Mouse (Mus musculus) induced T-regulatory cell, adult 2 months (primary cell): ENCODE measurements at regions not wholly inside any gene's neighbourhood (a gene's known extent, or its start where the extent isn't known, plus 50 kb on each side); places are given as distances from the start of the nearest gene placed in this dataset.

Experiments used
- DNase-seq: peaks from one replicate; pipeline ENCODE4 v3.0.0-alpha.2; 2012; ENCODE audit warnings: low read depth

DNA sequence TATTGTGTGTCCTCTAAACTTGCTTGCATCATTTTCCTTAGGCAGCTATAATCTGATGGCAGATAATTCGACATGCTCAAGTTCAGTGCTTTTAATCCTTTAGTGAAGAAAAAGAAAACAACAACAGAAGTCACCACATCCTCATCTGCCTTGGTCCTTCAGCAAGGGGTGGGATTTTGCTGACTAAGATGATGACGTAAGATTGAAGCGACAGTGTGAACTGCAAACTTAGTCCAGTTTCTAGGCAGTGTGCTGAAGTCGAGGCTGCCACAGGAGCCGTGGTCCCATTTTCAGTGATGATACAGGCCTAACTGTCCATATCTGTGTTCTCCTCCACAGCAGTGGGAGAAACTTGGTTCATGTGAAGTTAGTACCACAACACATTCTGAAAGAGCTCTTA lies 314.4 kb downstream of the Gm11361 start:
- DNase-seq = no peak

DNA sequence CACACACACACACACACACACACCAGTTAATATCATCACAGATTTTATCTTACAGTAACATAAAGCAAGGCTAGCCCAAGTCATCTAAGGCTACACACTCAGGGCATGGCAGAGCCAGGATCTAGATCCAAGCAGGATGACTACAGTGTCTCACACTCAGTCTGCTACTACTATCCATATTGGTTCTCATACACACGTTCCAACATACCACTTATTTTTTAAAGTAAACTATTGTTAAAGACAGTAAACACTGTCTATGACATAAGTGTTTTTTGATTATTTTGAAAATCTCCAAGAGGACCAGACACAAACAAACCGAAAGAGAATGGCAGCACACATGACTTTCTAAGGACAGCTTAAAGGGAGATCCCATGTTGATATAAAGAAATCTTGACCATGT lies 306.3 kb downstream of the Gm11361 start:
- DNase-seq = no peak

DNA sequence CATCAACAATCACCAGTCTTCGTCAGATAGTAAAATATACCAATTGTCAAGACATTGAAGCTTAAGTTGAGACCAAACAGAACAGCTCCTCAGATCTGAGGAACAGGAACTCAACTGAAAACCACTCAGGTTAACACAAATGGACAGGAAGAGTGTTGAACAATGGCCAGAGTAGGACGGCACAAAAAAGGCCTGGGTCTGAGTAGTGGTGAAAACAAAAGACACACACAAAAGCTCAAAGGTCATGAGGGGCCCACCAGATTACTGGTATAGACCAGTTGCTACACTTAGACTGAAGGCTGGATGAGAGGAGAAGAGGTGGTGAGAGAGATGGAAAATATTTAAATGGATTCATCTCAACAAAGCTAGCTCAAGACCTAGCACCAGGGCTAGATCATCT lies 302.8 kb downstream of the Gm11361 start:
- DNase-seq = no peak

GRCm38 (mm10) chr13:28557032-28557570 lies 299.8 kb downstream of the Gm11361 start:
- peak; percentile 4 for DNase-seq

DNA sequence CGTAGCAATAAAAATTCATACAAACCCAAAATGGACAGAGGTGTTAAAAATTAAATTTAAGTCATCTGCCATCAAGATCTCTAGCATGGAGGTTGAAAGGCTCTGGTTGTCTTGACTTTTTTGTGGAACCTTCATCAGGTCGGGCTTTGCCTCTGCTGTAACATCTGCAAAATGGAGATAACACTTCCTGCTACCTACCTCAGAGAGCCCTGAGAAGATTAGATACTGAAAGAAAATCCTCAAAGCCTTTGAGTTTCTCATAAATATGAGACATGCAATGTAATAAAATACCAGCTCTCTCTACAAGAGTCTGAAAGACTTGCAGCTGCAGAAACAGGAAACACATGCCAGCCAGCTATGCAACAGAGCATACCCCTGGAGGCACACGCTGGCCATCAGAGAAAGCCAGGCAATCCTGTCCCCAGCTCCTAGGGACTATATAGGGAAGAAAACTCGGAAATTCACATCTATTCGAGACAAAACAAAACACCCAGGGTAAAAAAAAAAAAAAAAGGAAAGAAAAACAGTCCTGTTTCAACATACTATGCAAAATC lies 299.1 kb downstream of the Gm11361 start:
- DNase-seq = peak; percentile 4

DNA sequence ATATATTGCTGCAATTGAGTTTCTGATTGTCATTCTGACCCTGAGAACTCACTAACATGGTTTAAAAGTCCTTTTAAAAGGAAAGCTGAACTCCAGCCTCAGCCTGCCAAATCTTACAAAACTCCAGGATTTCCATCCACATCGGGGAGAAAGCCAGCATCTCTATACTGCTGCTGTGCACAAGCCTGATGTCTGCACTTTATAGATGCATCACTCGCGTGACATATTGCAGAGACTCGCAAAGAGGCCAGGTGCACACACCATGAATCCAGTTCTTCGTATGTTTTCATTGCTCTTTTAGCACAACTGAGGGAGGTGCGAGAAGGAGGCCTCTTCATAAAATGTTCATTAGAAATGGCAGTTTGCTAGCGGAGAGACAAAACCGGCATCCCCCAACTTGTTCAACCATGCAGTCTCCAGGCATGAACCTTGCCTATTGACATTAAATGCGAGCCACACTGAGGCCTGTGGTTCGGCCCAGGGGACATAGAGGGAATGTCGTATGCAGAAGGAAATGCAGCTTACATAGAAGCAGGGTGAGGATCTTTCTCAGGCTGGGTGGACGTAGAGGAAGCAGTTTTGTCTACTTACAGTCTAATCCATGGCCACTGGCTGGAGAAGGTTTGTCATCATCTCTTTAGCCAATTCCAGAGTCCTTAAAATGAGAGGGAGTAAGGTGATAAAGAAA lies 297.0 kb downstream of the Gm11361 start:
- DNase-seq = no peak

DNA sequence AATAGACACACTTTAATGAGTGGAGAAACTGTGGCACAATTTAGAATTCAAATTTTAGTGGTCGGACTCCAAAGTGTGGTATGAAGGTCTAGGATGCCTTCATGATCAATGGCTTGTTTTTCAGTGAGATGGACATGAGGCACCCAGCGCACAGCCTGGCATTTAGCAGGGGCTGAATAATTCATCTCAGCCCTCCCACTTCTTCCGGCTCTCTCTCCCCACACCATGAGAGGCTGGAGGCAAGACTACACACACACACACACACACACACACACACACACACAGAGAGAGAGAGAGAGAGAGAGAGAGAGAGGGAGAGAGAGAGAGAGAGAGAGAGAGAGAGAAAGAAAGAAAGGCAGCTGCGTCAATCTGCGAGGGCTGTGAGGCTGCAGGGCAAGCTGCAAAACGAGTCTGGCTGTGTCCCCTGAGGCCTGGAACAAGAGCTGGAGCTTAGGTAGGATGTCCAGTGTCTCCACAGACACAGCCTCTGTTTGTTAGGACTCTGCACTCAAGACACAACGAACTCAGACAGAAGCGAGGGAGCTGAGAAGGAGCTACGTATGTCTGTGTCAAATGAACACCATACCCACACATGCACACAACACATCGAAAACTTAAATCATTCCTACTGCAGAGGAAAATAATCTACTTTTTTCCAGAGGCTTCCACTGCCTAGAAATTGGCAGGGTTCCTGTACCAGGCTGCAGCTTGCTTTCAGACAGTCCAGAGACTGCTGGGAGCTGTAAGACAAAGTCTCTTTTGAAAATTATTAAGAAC lies 295.8 kb downstream of the Gm11361 start:
- peak; percentile 5 for DNase-seq

GRCm38 (mm10) chr13:28551555-28551954 lies 294.2 kb downstream of the Gm11361 start:
- peak; percentile 70 for DNase-seq

DNA sequence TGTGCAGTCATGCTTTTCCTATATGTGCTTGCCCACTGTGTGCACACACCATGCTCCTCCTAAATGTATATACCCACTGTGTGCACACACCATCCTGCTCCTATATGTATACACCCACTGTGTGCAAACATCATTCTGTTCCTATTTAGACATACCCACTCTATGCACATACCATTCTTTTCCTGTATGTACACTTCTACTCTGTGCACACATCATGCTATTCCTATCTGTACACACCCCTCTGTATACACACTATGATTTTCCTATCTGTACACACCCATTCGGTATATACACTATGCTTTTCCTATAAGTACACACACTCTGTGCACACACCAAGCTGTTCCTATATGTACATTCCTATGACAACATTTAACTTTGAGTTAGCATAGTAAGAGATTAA lies 288.5 kb downstream of the Gm11361 start:
- DNase-seq = no peak

DNA sequence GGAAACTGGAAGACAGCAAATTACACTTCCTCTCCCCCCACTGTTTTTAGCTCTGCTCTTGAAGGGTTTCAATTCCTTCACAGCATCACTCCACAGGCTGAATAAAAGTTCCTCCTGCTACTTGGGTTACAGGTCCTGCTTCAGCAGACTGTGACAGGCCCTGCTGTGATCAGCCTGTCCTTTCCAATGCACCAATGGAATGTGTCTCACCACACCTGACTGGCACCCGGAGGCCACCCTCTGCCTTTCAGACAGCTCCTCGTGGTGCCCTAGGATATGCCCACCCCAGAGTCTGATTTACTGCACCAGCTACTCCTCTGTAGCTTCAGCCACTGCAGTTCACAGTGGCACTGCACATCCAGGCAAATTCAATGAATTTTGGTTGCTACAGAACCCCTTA lies 288.0 kb downstream of the Gm11361 start:
- no peak for DNase-seq

- no peak for DNase-seq
These were observed 287.5 kb downstream of the Gm11361 start for GRCm38 (mm10) chr13:28544819-28545180.

DNA sequence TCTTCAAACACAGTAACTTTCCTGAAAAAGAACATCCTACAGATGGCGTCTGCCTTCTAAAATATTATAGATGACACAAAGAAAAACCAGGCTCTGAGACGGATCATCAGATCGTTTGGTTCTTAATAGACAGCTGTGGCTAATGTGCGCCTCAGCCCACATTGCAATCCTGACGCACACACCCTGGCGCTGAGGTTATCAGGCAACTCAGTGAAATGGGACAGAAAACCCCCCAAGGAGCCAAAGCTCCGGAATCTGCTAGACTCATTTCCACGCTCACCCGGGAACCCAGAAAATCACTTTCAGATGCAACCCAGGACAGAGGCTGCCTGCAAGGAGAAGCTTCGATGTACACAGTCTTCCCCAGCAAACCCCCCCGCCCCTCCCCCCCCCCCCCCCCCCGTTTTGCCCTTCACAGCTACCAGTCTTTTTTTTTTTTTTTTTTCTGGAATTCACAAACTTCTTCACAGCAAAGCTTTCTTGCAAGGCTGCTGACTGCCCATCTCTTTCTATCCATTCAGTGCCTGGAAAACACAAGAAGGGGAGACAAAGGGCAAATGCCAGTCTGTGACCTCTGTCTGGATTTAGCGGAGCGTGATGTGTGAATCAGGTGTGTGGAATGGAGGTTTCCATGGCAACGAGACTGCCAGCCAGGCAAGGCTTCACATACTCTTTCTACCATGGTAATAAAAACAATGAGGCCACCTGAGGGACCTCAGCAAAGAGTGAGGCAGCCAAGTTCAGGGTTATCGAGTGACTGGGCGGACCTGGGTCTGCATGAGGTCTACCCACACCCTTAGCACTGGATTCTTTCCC lies 286.9 kb downstream of the Gm11361 start:
- DNase-seq = no peak

GRCm38 (mm10) chr13:28541607-28542006 lies 284.3 kb downstream of the Gm11361 start:
- no peak for DNase-seq

DNA sequence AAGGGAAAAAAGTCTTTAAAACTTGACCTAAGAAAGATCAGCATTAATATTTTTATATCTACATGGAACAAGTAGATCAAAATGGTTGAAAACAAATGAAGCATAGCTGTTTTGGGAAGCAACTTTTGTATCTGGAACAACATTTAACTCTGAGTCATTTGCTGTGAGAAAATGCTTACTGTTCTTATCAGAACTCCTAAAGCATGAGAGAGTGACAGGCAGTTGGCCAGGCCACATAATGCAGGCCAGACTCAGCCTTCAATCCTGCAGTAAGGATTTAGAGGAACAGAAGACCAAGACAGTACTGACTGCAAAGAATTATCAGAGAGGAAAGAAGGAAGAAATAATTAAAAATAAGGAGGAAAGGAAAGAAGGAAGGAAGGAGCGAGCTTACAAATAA lies 275.8 kb downstream of the Gm11361 start:
- no peak for DNase-seq

- DNase-seq = no peak
These were observed 274.9 kb downstream of the Gm11361 start for GRCm38 (mm10) chr13:28532278-28532677.

DNA sequence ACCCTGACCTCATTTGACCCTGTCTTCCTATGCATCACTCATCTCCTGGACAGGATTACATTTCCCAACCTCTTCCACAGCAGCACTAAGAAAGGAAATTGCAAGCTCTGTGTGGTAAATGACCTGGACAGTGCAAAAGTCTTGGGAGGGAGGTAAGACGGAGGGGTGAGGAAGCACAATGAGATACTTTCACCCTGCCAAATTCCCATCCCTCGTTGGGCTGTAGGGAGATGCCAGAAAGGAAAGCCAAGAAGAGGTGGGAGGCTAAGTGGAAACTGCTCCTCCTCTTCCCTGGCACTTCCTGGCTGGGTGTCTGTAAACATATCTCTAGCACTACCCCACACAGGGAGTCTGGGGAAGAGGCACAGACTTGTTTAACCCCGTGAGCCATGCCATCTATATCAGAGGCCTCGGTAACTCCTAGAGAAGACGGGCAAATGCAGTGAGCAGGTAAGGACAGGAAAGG lies 274.2 kb downstream of the Gm11361 start:
- no peak for DNase-seq

GRCm38 (mm10) chr13:28530947-28531346 lies 273.6 kb downstream of the Gm11361 start:
- DNase-seq = no peak

DNA sequence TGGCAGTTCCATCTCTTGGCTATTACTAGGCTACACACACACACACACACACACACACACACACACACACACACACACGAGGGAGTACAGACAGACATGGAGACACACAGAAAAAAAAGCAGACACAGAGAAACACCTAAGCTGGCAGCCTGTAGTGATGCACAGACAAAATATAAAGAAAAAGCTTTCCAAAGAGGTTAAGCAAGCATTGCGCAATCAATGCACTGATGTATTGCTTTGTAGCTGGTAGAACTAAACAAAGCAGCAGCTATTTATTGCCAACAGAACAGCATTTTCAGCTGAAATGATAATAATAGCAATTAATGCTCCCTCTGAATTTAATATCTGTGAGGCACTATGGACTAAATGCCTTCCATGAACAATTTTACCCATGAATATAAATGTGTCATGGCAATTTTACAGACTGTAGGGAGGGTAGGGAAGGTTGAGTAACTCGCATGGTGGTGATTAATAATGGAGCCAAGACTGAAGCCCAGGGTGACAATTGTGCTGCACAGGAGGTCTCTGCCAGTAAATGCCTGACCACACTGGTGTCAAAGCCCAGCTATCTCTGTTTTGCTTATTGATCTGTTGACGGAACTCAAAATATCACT lies 271.7 kb downstream of the Gm11361 start:
- no peak for DNase-seq

- no peak for DNase-seq
These were observed 269.0 kb downstream of the Gm11361 start for GRCm38 (mm10) chr13:28526299-28526698.

- DNase-seq = no peak
These were observed 267.1 kb downstream of the Gm11361 start for GRCm38 (mm10) chr13:28524411-28524810.

- no peak for DNase-seq
These were observed 262.8 kb downstream of the Gm11361 start for GRCm38 (mm10) chr13:28520127-28520482.
